Mouse (Mus musculus): Measurements from ENCODE around the gene Evi2b.

The Evi2b gene

DNA sequence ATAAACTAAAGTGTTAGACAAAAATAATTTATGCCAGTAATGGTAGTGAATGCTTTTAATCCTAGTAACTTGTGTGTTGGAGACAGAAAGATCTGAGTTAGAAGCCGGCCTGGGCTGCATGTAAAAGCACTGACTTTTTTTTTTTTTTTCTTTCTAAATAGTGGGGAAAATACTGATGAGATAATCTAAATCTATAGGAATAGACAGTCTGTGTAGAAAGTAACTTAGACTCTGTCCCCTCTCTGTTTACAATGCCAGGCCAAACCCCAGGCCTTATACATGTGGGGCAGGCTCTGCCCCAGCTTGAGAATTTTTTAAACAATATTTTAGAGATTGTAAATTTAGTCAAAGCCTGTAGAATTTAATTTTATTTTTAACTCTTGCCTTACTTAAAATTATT, 618 bp downstream of the Evi2b start:
- no peak for DNase-seq (ENCODE audit: low read depth, low spot score)

DNA sequence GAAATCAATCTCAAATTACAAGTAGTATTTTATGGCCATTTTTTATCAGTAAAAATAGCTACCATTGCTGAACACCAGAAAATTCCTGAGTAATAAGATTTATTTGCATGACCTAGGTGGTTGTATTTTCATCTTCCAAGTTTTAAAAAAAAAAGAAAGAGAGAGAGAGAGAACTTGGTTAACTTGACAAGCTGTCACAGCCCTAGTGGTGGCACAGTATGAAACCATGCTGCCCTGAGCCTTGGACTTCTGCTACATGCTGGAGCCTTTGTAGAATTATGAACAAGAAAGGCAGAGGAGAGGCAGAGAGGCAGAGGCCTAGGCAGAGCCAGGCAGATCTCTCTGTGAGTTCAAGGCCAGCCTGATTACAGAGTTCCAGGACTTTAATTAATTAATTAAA, 1.6 kb downstream of the Evi2b start:
- no peak for DNase-seq (ENCODE audit: low read depth, low spot score)

DNA sequence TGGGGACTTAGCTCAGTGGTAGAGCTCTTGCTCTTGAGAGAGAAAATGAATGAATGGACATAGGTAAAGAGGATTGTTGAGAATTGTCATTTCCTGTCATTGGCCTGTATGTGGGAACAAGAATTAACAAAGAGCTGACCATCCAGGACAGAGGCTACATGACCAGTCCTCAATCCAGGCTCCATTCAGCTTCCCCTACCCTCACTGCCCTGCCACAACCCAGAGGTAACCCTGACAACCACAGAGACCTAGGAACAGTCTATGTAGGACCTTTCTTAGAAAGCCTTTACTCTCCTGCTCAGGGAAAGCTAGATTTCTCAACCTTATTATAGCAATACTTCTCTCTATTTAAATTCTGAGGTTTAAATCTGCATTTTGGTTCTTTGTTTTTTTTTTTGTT, 2.8 kb downstream of the Evi2b start:
- DNase-seq (ENCODE audit: low read depth, low spot score): no peak

DNA sequence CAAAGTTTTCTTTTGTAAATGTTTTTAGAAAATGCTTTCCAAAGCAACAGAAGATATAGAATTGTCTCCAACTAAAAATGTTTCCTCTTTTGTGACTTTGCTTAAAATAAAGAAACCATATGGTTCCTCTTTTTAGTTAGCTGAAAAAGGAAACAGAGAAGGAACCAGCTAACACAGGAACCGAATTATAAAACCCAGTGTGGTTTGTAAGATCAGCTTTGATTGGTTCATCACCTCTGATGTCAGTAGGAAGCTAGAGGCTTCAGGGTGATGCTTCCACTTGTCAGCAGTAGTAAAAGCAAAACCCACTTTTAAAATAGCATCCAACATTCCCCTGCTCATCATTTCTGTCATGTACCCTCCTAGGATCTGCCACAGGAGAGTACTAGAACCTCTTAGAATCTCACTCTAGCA, 3.7 kb downstream of the Evi2b start:
- no peak for DNase-seq (ENCODE audit: low read depth, low spot score)

DNA sequence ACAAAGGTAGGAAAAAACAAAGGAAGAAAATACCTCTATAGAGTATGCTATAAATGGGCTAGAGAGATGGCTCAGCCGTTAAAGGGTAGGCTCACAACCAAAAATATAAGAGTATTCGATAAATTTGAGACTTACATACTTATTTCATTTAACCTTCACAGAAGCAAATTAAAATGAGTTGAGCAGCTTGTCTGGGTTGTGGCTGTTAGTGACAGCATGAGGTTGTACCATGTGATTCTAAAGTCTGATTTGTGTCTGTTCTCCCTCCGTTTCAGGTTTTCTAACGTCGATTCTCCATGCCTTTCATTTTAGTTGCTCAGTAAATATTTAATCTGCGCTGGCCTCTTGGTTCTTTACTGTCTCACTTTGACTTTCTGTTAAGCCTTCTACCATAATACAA, 4.3 kb downstream of the Evi2b start:
- DNase-seq (ENCODE audit: low read depth, low spot score): no peak

DNA sequence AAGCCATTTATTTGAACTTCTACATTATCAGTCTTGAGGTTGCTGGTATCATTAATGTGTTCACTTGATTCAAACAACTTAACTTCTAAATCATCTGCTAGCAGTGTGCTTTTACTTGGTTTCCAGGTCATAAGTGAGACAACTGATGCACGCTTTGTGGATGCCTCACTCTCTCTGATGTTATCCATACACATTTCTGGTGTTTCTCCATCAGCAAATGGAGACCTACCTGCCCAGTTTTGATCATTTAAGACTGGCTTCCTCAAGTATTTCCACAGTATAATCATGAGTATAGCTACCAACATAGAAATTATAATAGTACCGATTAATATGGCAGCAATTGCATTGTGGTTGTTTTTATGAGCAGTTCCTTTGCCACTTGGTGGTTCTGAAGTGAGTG, 7.8 kb downstream of the Evi2b start:
- DNase-seq (ENCODE audit: low read depth, low spot score): no peak

DNA sequence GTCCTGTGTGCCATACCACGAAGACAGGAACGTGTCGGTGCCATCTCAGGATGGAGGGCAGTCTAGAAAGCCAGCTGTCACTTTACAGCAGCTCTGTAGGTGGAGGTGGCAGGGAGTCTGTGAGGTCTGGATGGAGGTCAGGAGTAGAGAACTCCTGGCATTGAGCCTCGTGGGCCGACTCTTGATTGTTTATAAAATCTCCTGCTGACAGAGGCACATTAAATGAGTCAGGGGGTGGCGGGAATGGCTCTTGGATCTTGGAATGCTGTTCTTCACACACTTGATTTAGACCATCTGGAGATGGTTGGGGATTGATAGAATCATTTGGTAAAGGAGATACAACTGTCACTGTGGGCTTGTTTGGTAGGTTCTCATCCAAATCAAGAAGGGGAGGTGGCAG, 8.2 kb downstream of the Evi2b start:
- DNase-seq (ENCODE audit: low read depth, low spot score): no peak

DNA sequence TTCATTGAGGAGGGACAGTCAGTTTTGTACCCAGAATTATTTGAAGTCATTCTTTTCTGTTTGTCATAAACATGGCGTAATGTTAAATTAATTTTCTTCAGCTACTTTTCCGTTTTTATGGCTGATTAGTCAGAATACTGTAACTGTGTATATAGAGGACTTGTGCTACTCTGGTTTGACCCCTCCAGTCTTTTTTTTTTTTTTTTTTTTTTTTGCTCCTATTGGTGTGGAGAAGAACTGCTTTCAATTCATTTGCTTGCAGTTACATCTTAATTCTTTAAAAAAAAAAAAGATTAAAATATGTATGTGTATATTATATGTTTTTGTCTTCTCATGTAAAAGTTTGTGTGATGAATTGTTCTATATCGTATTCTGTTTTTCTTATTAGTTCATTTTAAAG, 11.6 kb downstream of the Evi2b start:
- DNase-seq (ENCODE audit: low read depth, low spot score): no peak

DNA sequence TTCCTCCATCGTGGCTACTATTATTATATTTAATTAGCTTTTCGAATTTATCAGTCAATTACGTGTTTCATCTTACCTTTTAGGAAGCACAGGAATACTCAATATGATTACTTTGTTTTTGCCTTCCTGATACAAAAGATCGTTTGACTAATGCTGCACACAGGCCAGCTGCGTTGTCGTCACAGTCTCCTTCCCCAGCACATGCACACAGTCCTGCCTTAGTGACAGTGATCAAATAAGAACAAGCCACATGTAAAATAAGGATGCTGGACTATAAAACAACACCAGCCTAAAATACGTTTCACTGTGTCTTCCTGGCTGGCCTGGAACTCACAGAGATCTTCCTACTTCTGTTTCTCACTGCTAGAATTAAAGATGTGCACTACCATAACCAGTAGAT, 19.1 kb downstream of the Evi2b start:
- no peak for DNase-seq (ENCODE audit: low read depth, low spot score)

DNA sequence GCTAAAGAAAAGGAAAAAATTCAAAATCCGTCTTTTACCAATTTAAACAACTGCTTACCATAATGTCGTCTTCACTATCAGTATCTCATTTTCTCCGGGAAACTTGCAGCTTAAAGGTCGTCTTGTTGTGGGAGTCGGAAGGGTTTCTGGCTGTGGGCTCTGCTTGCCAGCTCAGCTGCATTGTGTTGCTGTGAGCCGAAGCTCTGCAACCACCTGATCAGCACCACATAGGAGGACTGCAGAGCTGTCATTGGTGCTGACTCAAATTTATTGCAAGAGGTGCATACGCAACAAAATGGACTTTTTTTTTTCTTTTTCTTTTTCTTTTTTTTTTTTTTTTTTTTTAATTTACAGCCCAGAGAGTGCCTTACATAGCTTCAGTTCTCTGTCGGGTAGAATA, 19.7 kb downstream of the Evi2b start, which contains the start of gene Omg:
Gene Omg (minus strand): TSS at position 240 of the 400 bp plus-strand sequence.
- DNase-seq (ENCODE audit: low read depth, low spot score): no peak

DNA sequence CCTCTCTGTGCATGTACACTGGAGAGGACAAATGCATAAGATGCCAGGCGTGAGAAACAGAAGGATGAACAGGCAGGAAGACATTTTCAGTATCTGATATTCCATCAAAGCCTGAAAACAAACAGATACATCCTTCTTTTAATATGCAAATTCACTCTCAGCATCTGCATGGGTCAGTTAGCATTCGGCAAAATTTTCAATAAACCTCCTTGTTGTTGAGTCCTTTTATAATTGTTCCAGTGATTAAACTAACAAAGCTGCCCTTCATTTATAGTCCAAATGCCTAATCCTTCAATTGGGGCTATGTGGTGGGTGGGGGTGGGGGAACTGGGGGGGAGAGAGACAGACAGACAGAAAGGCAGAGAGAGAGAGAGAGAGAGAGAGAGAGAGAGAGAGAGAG, 20.6 kb downstream of the Evi2b start:
- no peak for DNase-seq (ENCODE audit: low read depth, low spot score)

DNA sequence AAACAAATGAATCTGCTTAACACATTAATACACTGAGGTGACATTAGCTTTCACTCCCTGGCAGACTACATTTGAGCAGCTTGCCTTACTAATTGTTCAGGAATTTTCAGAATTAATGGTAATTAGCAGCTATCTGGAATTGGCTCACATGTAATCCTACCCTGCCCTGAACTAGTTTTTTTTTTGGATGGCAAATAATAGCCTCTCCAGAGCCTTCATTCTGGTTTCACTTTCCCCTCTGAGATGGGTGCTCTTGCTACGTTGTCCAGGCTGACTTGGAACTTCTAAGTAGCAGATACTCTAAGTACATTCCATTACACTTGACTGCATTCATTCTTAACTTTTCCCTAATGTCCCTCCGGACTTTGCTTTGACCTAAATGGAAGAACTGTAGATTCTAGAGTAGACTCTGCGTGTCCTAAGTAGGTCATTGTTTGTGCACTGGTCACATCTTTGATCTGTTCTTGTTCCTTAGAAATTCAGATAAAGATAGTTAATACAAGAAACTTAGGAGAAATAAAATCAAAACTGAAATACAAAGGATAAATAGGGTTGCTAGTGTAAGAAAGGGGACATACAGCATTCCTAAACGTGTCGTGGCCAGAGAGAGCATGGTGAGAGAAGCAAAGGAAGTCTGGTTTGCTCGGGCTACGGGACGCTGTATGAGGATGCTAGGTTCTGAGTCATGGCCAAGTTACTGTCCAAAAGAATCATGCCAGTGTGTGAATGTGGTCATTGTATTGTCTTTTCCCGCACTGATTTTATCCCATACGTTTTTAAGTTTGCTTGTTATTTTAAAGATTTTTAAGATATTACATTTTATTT, 28.4 kb downstream of the Evi2b start:
- no peak for DNase-seq (ENCODE audit: low read depth, low spot score)

DNA sequence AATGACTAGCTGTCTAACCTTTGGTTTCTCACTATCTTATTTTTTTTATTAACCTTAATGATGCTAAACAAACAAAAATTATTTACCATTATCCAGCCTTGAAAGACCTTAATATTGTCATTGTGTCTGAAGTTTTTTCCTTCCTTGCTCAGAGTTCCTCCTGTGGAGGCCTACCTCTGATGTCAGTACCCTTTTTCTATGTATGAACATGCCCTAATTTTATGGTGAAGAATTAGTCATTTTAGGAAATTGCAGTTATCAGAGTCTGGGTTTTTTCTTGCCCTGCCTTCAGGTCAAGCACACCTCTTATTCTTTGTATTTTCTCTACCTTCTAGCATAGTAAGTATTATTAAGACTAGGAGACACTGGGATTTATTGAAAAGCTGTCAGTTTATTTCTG, 38.8 kb downstream of the Evi2b start:
- no peak for DNase-seq (ENCODE audit: low read depth, low spot score)

DNA sequence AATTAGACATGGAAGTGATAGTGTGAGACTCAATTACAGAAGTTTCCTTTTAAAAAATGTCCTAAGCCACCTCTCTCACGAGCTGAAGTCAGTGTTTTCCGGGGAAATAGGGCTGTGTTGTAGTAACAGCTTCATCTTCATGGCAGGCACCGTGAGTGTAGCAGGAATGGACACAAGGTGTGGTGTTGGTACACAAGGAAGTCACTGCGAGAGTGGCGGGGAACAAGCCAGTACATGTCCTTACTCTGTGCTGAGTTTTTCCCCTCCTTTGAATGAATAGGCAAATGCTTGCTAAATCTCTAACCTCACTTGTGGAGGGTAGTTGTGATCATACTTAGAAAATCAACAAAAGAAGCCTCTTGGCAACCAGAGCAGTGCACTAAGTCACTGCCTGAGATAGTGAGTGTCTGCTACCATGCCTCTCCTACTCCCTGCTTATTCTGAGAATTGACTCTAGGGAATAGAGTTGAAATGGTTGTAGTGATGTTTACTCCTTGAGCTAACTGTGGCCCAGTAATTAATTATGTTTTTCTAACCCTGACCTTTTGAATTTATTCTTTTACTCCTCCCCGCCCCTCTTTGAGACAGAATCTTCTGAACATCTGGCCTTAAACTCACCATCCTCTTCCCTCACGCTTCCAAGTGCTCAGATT, 39.6 kb downstream of the Evi2b start:
- no peak for DNase-seq (ENCODE audit: low read depth, low spot score)

DNA sequence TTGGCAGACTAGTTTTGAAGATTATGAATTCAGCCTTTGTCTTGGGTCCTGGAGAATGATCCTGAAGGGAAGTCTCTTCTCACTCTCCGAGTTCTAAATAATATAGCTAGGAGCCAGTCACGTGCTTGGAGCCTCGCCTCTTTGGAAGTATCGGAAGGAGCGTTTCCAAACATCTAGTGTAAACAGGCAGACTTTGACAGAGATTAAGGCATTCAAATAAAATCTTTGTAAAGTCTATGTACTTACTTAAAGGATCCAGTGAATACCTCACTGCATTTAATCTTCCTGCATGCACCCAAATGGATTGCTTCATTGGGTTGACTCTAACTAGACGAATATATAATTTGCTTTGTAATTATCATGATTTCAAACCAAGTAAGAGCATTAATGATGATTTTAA, 40.2 kb downstream of the Evi2b start:
- no peak for DNase-seq (ENCODE audit: low read depth, low spot score)

DNA sequence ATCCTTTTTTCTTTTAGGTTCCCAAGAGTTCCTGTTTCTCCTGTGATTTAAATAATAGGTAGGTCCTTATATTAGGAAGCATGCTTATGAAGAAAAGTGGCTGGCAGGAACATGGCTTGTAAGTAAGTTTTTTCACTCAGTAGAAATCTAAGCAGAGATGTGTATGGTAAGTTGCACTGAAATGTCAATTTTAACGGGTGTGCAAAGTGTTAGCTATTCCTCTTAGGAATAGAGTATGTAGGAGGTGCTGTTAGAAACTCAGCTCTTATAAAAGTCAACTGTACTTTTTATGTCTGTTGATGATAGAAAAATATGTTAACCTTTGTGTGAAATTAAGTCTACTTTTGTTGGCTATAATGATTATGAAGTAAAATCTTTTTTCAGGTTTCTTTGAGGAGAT, 55.5 kb downstream of the Evi2b start:
- DNase-seq (ENCODE audit: low read depth, low spot score): no peak

All from retina, adult 2 months (tissue).